Mouse (Mus musculus) urinary bladder, adult 18-20 months (tissue): ENCODE data around the gene Gm14226.
"Not testable (repeated sequence)": the region's sequence is repeated elsewhere in the genome, so short reads cannot be mapped to it uniquely, and the experiment has no call there.

Experiments used
- DNase-seq, 2 experiments: peaks; one replicate each; pipeline ENCODE4 v3.0.0; 2022; ENCODE audit warnings: low spot score in 2 of 2, mixed read lengths in 2 of 2

The Gm14226 gene

DNA sequence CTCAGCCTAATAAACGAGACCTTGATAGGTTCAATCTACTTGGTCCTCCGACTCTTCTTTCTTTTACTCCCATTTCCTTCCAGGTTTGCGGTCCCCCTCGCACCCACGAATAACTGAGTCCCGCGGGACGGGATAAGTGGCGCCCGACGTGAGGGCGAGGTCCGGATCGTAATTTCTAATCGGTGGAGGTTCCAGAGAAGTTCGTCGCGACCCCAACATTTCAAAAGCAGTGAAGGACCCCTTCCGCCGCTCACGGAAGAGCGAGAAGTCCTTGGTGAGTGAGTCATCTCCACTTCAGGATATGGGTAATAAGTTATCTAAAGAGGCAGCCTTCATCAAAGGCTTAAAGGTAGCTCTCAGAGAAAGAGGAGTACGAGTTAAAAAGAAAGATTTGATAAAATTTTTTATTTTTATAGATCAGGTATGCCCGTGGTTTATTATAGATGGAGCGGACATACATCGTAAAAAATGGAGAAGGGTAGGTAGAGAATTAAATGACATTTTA lies at the start of gene Gm14226:
Gm14226 (plus strand) TSS at position 16 of the 505 bp plus-strand sequence.
- not testable (repeated sequence) for DNase-seq

DNA sequence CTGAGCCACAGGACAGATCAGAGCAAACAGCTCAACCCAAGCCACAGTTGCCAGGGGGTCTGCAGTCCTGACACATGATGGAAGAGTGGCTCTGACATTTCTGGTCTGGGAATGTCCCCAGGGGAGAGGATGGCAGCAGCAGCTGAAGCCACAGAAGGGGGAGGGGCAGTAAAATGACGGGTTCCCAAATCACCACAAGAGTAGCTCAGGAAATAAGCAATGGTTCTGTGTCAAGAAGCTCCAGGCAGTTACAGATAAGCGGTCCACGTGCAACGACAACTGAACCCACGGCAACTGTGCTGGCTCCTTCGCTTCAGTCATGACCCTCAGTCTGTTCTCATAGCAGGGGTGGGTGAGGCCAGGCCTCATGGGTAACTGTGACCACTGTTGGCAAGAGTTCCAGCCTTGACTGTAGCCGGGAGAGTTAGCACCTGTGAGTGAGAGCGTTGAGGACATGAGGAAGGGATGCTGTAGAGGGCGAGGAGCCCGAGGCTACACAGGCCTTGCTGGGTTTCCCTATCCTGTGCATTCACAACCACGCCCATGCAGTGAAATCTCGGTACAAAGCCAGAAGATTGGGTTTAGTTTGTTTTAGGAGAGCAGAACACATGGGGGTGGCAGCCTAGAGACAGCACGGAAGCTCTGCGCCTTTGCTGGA lies 48.2 kb upstream of the Gm14226 start:
- not testable (repeated sequence) for DNase-seq

DNA sequence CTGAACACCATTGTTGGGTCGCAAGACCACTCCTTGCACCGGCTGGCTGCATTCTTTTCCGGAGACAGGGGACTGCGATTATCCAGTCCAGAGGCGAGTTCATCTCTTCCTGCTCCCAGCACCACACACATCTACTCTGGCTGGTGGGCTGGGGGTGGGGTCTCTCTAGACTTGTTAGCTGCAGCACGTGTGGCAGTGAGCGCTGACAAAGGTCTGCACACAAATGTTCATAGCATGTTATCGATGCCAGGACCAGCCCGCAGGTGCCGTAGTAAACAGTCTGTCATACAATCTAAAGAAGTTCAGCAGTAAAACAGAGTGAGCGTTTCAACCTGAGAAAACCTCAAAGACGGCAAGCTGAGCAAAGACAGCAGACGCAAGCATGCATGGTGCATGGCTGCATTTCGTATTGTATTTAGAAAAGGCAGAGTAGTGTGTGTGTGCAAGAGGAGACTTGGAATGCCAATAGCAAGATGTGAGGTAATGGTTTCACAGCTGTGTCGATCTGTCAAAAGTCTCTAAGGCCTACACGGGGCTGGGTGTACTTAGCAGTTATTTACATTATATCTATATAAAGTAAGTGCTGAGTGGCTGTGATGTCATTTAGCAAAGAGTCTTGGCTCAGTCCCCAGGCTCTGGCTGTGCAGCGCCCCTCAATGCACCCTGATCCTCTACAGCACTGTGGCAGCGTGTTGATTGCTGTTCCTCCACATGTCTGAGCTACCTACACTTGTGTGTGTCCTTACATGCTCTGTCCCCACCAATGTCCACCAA lies 46.0 kb upstream of the Gm14226 start:
- DNase-seq, result no peak

DNA sequence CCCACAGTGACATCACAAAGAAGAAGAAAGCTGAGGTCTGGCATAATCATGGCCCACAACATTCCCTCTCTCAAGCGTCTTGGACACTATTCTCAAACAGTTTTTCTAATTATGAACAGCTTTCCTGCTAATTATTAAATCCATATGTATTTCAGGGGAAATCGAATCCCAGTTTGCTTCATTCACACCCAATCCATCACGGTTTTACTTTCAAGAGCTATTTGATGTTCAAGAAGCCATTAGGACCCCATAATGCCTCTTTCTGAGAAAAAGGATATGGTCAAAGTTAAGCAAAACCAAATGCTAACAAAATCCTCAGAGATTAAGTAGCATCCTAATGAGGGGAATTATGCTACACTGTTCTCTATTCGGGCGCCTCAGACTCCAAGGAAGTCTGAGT lies 45.1 kb upstream of the Gm14226 start:
- DNase-seq, result no peak

DNA sequence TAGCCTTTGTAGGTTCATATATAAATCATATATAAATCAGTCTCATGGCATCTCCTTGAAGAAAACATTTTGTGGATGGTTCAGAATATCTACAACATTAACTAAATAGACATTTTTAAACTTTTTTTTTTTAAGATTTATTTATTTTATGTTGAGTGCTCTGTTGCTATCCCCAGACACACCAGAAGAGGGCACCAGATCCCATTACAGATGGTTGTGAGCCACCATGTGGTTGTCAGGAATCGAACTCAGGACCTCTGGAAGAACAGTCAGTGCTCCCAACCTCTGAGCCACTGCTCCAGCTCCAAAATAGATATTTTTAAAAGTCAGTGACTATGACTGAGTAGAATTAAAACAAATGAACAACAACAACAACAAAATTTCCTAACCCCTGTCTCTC lies 31.5 kb upstream of the Gm14226 start:
- no peak for DNase-seq

DNA sequence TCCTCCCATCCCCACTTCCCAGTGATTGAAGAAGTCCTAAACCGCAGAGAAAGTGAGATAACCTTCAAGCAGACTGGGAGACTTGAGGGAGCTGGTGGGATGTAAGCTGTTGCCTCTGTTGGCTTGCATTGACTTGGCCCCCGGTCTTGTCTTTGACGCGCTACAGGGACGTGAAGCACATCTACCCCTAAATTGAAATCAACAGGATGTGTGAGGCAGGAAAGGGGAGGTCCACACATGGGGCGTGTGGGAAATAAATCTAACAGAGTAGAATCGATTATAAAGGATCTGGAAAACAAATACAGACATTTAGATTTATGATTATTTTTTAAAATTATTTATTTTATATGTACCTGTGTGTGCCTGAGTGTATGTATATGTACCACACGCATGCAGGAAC lies 26.7 kb upstream of the Gm14226 start:
- DNase-seq, result no peak

DNA sequence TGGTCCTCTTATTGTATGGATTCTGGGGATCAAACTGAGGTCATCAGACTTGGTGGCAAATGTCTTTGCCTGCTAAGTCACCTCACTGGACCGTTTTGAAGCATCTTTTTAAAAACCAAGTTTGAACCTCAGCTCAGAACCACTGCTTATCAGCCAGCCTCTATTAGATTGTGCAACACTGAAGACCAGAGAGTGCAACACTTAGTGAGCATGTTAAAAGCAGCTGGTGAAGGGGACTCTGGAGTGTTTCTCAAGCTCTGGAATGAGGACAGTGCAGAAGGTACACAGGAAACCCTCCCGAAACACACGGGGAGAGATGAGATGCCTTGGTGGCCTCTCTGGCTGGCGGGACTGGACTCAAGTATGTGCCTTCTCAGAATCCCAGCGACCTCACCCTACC lies 26.0 kb upstream of the Gm14226 start:
- DNase-seq, result no peak

DNA sequence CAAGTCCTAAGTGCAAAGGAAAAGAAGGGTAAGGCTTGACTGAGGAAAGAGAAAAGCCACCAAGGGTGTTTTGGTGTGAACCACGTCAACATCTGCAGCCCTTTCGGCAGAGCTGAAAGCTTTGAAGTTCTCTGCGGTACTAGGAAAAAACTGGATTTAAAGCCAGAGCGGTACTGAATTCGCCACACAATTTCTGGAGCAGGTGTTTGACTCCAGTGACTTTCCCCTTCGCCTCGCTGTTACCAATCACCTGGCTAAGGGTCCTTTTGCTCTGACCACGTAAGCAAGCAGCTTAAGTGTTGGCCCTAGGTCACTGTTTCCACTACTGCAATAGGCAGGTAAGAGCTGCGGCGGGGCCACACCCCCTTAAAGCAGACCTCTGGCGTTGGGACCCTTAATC lies 12.6 kb upstream of the Gm14226 start:
- DNase-seq, result no peak

DNA sequence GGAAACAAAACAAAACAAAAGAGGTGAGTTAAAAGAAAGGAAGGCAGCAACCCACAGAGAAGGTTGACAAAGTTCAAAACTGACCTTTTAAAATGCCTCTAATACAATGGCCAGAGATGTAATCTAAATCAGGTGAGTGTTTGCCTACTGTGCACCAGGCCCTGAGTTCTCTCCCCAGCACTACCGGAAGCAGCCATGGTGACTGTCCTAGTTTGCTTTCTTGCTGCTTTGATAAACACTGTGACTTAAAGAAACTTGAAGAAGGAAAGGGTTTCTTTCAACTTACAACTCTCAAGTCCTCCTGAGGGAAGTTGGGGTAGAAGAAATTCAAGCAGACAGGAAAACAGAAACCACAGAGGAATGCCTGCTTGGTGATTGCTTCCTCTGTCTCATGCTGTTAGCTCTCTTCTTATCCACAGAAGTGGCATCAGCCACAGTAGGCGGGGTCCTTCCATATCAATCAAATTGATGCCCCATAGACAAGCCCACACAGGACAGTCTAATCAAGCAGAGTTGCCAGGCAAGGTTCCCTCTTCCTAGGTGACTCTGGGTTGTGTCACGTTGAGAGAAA lies 6.9 kb upstream of the Gm14226 start:
- no peak for DNase-seq

DNA sequence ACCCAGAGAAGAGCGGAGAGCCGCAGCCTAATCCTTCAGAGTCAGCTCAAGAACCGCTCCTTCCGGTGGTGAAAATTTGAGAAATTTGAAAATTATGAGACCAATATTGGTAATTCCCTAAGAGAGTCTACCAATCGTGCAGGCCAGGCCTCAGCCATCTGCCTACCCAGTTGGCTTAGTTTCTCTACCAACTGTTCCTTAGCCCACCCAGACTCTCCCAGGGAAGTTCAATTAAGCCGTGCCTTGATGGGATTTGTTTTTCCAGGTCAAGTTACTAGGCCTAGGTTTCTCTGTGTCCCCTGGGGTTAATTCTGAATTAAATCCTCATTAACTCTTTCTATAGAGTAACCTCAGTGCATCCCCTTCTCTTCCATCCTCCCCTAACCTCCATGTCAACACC lies 5.1 kb upstream of the Gm14226 start:
- no peak for DNase-seq

DNA sequence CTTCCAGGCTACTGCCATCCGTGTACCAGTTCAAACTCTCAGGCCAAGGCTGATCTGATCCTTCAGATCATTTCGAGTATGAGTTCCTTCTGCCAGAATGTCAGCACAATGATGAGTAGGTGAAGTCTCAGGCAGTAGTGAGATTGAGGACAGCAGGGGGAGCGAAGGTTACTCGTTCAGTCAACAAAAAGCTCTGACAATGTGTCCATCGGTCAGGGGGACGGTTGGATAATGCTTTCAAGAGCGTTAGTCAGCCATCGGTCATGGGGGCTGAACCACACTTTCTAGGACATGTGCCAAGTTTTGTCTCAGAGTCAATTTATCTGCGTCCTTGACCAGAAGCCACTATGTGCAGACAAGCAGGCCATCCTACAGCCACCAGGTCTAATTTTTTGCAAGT lies 1.3 kb upstream of the Gm14226 start:
- not testable (repeated sequence) for DNase-seq

DNA sequence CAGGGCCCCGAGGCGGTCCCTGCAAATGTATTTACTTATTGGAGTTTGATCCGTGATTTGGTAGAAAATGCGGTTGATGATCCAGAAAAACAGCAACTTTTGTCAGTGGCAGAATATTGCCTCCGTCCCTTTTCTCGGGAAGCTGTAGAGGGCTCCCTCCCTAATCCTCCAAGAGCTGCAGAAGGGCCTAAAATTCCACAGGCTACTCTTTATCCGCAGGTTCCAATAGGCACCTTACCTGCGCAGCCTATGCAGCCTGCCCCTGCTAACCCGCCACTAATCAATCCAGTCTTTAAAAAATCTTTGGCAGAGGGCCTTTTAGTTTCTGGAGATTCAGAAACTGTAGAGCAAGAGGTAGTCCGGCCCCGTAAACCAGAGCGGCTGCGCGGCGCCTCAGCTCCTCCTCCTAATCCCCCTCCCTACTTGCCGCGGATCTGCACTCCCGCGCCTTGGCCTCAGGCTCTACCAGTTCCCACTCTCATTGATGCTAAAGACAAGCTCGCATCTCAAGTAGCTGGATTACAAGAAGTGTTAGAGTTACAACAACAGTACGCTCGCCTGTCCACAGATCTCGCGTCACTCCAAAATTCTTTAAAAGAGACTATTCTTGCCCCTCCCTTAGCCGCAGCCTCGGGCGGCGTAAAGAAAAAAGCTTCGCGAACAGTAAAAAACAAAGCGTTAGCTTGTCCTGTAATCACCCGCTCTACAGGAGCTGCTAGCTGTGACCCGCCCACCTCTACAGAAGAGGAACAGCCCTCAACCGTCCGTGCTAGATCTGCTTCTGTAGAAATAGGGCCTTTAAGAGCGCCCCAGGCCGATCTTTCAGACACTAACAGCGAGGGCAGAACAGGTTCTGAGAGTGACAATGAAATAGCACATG lies 936 bp downstream of the Gm14226 start:
- DNase-seq, result peak; percentile 41 to 57

DNA sequence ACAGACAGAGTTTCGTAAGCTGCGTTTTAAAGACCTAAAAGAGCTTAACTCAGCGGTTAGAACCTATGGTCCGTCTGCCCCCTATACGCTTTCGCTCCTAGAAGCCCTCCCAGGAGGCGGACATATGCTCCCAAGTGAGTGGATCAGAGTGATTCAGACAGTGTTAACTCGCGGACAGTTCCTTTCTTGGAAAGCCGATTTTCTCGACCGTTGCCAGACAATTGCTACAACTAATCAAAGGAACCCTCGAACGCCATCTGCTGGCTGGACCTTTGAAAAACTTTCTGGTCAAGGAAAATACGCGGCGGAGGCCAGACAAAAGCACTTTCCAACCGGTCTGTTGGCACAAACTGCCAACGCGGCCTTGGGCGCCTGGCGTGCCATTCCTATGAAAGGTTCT lies 1.6 kb downstream of the Gm14226 start:
- peak; percentile 80 to 81 for DNase-seq

DNA sequence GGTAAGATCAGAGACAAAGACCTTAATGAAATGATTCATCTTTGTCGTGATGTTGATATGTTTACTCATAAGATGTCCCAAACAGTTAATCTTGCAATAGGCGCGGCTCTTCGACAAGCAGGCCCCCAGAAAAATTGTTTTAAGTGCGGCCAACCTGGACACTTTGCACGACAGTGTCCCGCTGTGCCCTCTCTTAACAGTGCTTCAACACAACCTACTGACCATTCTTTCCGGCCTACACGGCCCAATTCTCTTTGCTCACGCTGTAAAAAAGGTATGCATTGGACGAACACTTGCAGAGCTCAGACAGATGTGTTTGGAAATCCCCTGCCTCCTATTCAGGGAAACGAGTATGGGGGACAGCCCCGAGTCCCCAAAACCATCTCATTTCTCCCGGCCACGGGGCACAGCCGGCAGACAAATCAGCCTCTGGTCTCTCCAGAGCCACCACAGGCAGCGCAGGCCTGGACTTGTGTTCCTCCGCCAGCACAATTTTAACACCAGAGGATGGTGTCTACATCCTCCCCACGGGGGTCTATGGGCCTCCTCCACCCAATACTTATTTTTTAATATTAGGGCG lies 2.3 kb downstream of the Gm14226 start:
- not testable (repeated sequence) for DNase-seq

DNA sequence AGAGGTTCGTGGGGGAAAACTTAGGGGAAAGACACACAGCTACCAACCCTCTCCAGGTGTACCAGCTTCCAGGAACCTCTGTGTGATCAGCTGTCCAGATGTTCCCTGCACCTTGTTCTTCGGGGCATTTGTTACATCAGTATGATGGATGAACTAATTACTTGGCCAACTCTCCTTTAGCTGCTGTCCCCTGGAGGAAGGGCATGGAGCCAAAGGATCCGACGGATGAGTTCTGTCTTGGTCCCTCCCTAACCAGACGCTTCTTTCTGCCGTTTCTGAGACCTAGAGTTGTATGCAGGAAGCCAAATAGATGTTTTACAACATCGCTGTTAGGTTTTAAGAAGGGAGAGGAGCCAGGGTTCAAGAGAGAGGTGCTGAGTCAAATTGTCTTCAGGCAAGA lies 12.8 kb downstream of the Gm14226 start:
- no peak for DNase-seq

DNA sequence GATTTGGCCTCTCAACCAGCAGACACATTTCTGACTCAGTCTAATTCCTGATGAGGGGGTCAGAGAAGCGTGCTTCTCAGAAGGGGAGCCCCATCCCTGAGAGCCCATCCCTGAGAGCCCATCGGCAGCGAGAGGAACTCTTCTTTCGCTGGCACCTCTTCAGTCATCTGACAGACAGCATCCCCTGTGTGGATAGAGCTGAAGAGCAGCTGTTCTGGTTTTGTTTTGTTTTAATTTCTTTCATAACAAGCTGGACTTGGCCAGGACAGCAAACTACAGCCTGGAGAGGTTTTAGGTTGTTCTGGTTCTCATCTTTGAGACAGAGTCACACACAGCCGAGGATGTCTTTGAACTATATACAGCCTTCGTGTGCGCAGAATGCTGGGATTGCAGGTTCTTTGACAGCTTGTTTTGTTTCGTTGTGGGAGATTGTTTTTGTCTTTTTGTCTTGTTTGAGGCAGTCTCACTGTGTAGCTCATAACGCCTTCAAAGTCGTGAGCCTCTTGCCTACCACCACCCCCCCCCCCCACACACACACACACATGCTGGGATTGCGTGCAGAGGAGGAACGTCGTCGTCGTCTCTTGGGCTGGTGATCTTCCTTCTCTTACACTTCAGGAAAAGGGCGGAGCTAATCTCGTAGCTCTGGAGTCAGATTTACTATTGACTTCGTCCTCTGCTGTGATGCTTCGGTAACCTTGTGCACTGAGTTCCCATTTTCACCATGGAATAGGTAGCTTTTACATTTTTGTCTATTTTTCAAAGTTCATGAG lies 15.1 kb downstream of the Gm14226 start:
- no peak for DNase-seq

DNA sequence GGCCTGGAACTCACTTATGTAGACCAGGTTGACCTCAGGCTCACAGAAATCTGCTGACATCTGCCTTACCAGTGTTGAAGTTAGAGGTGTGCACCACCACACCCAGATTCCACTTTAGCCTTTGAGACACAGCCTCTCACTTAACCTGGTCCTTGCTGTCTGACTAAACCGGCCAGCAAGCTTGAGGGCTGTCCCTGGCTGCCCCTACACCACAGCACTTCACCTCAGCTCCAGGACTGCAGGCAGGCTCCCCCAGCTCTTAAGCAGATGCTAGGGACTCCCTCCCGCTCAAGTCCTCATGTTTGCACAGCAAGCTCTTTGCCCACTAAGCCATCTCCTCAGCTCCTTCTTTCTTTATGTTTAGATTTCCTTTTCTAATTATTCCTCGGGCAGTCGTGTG lies 21.9 kb downstream of the Gm14226 start:
- no peak for DNase-seq

DNA sequence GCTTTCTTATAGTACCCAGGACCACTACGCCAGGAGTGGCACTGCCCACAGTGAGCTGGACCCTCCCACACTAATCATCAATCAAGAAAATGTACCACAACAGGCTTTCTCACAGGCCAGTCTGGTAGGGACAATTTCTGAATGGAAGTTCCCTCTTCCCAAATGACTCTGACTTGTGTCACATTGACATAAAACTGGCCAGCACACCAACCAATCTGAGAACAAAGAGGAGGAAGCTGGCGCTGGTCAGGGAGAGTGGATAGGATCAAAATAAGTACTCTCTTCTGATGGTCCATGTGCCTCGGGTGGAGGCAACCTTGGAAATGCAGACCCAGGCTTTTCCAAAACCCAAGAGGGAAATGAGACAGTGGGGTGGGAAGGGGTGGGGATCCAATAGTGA lies 26.5 kb downstream of the Gm14226 start:
- no peak for DNase-seq

DNA sequence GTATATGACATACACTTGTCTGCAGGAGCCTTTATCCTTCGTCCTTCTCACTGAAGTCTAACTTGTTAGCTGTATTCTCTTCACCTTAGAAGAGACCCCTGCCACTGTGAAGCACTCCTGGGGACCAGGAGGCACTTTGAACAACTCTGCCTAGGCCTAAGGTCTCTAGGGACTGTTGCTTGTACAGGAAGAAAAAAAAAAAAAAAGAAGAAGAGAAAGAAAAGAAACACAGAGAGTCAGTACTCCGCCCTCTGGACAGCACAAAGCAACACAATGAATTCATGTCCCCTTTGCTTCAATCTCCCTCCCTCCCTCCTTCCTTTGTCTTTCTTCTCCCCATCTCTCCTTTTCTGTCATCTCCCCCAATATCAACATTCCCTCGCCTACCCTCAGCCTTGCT lies 27.0 kb downstream of the Gm14226 start:
- DNase-seq, result no peak

DNA sequence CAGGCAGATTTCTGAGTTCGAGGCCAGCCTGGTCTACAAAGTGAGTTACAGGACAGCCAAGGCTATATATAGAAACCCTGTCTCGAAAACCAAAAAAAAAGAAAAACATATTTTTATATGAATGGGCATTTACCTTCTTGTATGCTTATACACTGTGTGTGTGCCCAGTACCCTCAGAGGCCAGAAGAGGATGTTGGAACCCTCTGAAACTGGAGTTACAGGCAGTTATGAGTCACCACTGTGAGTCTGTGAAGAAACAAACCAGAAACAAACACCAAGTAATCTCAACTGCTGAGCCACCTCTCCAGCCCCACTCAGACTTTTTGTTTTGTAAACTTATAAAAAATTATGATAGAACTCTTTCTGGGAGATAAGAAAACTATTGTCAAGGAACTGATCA lies 28.7 kb downstream of the Gm14226 start:
- DNase-seq, result no peak
